In the genomic region with DNA sequence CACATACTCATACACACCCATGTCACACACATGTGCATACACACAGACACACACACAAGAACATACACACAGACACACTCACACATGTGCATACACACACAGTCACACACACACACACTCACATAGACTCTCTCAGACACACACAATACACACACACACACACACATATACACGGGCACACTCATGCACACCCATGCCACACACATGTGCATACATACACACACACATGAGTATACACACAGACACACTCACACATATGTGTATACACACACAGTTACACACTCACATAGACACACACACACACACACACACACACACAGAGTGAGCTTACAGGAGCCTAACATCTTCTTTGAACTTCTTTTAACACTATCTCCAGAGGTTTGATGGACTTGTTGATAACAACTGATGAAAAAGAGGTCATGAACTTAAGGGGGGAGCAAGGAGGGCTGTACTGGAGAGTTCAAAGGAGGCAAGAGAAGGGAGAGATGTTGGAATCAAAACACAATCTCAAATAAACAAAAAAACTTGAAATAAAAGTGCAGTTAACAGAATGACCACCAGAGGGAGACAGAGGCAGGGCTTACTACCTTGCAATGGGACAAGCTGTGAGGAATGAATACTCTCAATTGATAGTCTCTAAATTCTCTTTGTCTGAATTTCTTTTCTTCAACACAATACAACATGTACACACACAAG, we compare ENCODE assay signal across 9 mouse cellular contexts. TPM values are rescaled to one million over a fixed set of nuclear protein-coding genes. Genes with fewer than 3 reads are reported as not detected.
DNase-seq lines count a peak whose midpoint lies in the region; ATAC-seq and TF ChIP-seq lines count a peak whose summit lies in the region.
"Had no signal": no experiment of that assay in that cellular context is flagged by ENCODE, and none has a peak within 500 bp of the region (broad histone marks: within the 10 kb centered on the region; RNA-seq: fewer than 3 reads in every experiment).

No protein-coding gene starts in this region.

- no peak overlapping the region for H3K4me2 ChIP-seq in hindbrain, embryonic 15.5 days

- TF ChIP-seq POLR2A in kidney, adult 2 months (IDR thresholded peaks at IDR 0.05; ENCODE audit: low read depth, low read length) = no peak

- no peak overlapping the region for H3K27ac ChIP-seq in kidney, adult 2 months (ENCODE audit: insufficient read depth, low read depth, low read length)
- H3K27ac ChIP-seq in hindbrain, embryonic 15.5 days (replicated peaks) = no peak overlapping the region
- H3K27ac ChIP-seq: macrophage had no signal

- H3K4me3 ChIP-seq in kidney, adult 2 months (ENCODE audit: insufficient read depth, low read depth, low read length) = no peak overlapping the region
- no peak overlapping the region for H3K4me3 ChIP-seq in hindbrain, embryonic 15.5 days

- peak; percentile 66 for DNase-seq in kidney, adult 2 months
- no peak for DNase-seq in kidney, postnatal 10 days
- DNase-seq in CD8-positive naive resting alpha-beta T cell, adult 2 months (ENCODE audit: low read depth in 2 of 2, low spot score in 2 of 2) = peak; percentile 28 to 57
- peak; percentile 39 for DNase-seq in c-Kit-negative CD71-positive TER-119-positive erythroid progenitor cells, embryonic 14.5 days (ENCODE audit: low read depth, low spot score)
- peak; percentile 71 for DNase-seq in mesoderm, embryonic 11.5 days (ENCODE audit: low read depth, low spot score)
- no peak for DNase-seq in right cerebral cortex, postnatal 4 days
- no peak for DNase-seq in adrenal gland, adult 2 months

- no peaks in the 10 kb centered on the region for H3K9me3 ChIP-seq in hindbrain, embryonic 15.5 days

- ATAC-seq in hindbrain, embryonic 15.5 days (ENCODE audit: low FRiP score, low read depth) = peak; percentile 47; the same call in 1 of the 2 replicates

- H3K4me1 ChIP-seq in kidney, adult 2 months (ENCODE audit: control insufficient read depth, insufficient read depth, low read length) = peaks cover 3% of the 10 kb centered on the region; the same call in 1 of the 2 replicates
- no peaks in the 10 kb centered on the region for H3K4me1 ChIP-seq in hindbrain, embryonic 15.5 days (replicated peaks)

- no peaks in the 10 kb centered on the region for H3K27me3 ChIP-seq in kidney, adult 2 months (replicated peaks; ENCODE audit: control insufficient read depth, insufficient read depth, low read length)
- no peaks in the 10 kb centered on the region for H3K27me3 ChIP-seq in hindbrain, embryonic 15.5 days

- TF ChIP-seq CTCF in kidney, adult 2 months (conservative IDR thresholded peaks at IDR 0.05; ENCODE audit: insufficient read depth, insufficient read length, low read depth, low read length) = 0 out of 2 replicates have a peak, but pooled peaks have one; percentile 21

- WGBS in kidney, adult 2 months = 96% methylated on average over 1 of the region's 1 CpGs
- 100% methylated on average over 1 of the region's 1 CpGs for WGBS in hindbrain, embryonic 15.5 days

- H3K9ac ChIP-seq in hindbrain, embryonic 15.5 days = no peak overlapping the region

- H3K36me3 ChIP-seq in kidney, adult 2 months (ENCODE audit: control insufficient read depth, insufficient read depth, low read length) = no peaks in the 10 kb centered on the region
- H3K36me3 ChIP-seq in hindbrain, embryonic 15.5 days = no peaks in the 10 kb centered on the region

RNA-seq across cellular contexts. Expression of a gene that starts 14.1 kb away (rescaled TPM):
- polyA plus RNA-seq in kidney, adult 2 months (2012; rRNA removed) = 0.03 TPM in 1 of 2 replicates, not detected in the other
- 8.6 and 9.6 TPM in 2 replicates for polyA plus RNA-seq in hindbrain, embryonic 15.5 days (2015; fragmentation: Nextera tagmentation; extraction: Ambion mirVana)
- total RNA-seq in adrenal gland, adult 2 months (2021) = not detected
- polyA plus RNA-seq in adrenal gland, adult 2 months (2012; rRNA removed) = 0.01 TPM in 1 of 2 replicates, not detected in the other
- polyA plus RNA-seq: macrophage had no signal

RNA-seq across cellular contexts. Expression of a gene that starts 14.8 kb away (rescaled TPM):
- 383 and 404 TPM in 2 replicates for polyA plus RNA-seq in kidney, adult 2 months (2012; rRNA removed)
- polyA plus RNA-seq in hindbrain, embryonic 15.5 days (2015; fragmentation: Nextera tagmentation; extraction: Ambion mirVana) = 63.1 and 65.6 TPM in 2 replicates
- 100 to 1,000 TPM; 711 to 911 TPM for total RNA-seq in adrenal gland, adult 2 months (2021)
- polyA plus RNA-seq in adrenal gland, adult 2 months (2012; rRNA removed) = 58.0 and 61.0 TPM in 2 replicates

RNA-seq across cellular contexts. Expression of a gene that starts 46.4 kb away (rescaled TPM):
- 45.7 and 50.9 TPM in 2 replicates for polyA plus RNA-seq in kidney, adult 2 months (2012; rRNA removed)
- 50.5 and 55.4 TPM in 2 replicates for polyA plus RNA-seq in hindbrain, embryonic 15.5 days (2015; fragmentation: Nextera tagmentation; extraction: Ambion mirVana)
- 10 to 100 TPM; 79.8 to 95.2 TPM for total RNA-seq in adrenal gland, adult 2 months (2021)
- polyA plus RNA-seq in adrenal gland, adult 2 months (2012; rRNA removed) = 16.3 and 17.6 TPM in 2 replicates

RNA-seq across cellular contexts. Expression of a gene that starts 53.2 kb away (rescaled TPM):
- polyA plus RNA-seq in kidney, adult 2 months (2012; rRNA removed) = 0.04 and 0.06 TPM in 2 replicates
- 0.12 and 0.22 TPM in 2 replicates for polyA plus RNA-seq in hindbrain, embryonic 15.5 days (2015; fragmentation: Nextera tagmentation; extraction: Ambion mirVana)
- total RNA-seq in adrenal gland, adult 2 months (2021) = under 1 TPM; 0.09 to 0.10 TPM
- polyA plus RNA-seq in adrenal gland, adult 2 months (2012; rRNA removed) = 0.02 TPM in 1 of 2 replicates, not detected in the other
- polyA plus RNA-seq: macrophage had no signal

Comparison
In these comparisons a context has a peak if more than half of its experiments do, and no peak if none do; other contexts are left out.
1. DNase-seq: peak in kidney, adult 2 months (single experiment), CD8-positive naive resting alpha-beta T cell, adult 2 months (2 of 2), c-Kit-negative CD71-positive TER-119-positive erythroid progenitor cells, embryonic 14.5 days (single experiment) and mesoderm, embryonic 11.5 days (single experiment); none in kidney, postnatal 10 days (single experiment), right cerebral cortex, postnatal 4 days (single experiment) and adrenal gland, adult 2 months (single experiment).